Mouse (Mus musculus): ENCODE results near the gene Ptger4.

Gene Ptger4

GRCm38 (mm10) chr15:5184668-5185330, 59.2 kb downstream of the Ptger4 start:
- in situ Hi-C loops (cut with MboI, MseI), result loop anchor here (5.0 to 25.0 kb wide), 2 partner anchors 37 to 1028 kb away; no protein-coding TSS in a partner anchor

GRCm38 (mm10) chr15:5173217-5173820, 70.7 kb downstream of the Ptger4 start:
- in situ Hi-C loops (cut with MboI, MseI), result no loop called here

- in situ Hi-C loops (cut with MboI, MseI), result no loop called here
Measured at GRCm38 (mm10) chr15:5165121-5165773, 78.7 kb downstream of the Ptger4 start.

- in situ Hi-C loops (cut with MboI, MseI), result no loop called here
Measured at GRCm38 (mm10) chr15:5158827-5159226, 85.2 kb downstream of the Ptger4 start.

GRCm38 (mm10) chr15:5157386-5157785, 86.6 kb downstream of the Ptger4 start:
- in situ Hi-C loops (cut with MboI, MseI), result no loop called here
